Mouse (Mus musculus): ENCODE measurements around the gene Csrnp1. TPM values are rescaled to one million over a fixed set of nuclear protein-coding genes. Genes with fewer than 3 reads are reported as not detected.
A peak's percentile ranks its signal among the peaks of the same experiment; 100 is the strongest.

Csrnp1 gene
- polyA plus RNA-seq, 1 experiment from 2014 or later = 1.7 TPM

DNA sequence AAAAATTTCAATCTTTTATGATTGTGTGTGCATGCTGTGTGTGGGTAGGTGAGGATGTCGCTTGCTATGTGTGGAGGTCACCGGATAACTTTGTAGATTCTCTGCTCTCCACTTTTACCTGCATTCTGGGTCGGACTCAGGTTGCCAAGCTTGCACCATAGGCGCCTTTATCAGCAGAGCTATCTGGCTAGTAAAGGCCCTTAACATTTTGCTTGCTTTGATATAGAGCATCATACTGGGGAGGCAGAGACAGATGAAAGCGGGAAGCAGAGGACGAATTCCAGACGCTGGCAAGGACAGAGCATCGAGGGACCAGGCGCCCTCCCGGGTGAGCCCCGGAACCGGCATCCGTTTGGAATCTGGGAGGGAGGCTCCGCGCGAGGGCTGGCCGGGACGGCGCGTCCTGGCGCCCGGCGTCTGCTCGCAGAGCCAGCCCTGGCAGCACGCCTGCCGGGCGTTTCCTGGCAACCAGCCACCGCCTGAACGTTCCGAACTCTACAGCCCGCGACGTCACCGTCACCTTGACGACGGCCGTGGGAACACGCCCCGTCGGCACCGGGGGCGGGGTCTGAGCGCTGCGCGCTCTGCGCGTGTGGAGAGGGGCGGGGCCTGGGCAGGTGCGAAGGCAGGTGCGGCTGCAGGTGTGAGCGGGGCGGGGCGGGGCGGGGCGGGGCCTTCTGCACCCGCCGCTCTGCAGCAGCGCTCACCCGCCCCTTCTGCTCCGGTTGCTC lies 26.5 kb upstream of the Csrnp1 start:
- peak; percentile 97 for DNase-seq (ENCODE audit: low spot score)
- H3K4me1 ChIP-seq (ENCODE audit: control insufficient read depth, insufficient read depth, low read length) = peaks cover 7% of the 10 kb centered on the region; the same call in 1 of the 2 replicates
- peak overlapping the region; percentile 92 for H3K4me2 ChIP-seq (ENCODE audit: low read depth, low read length)
- 4% methylated on average over 16 of the region's 60 CpGs for WGBS
- peak; percentile 93 for ATAC-seq (ENCODE audit: low read depth)
- H3K27ac ChIP-seq (replicated peaks; ENCODE audit: low read depth, low read length) = peak overlapping the region; percentile 82
- H3K9ac ChIP-seq (ENCODE audit: low read depth, low read length) = peak overlapping the region; percentile 63
- H3K27me3 ChIP-seq (replicated peaks; ENCODE audit: control insufficient read depth, insufficient read depth, low read length) = no peaks in the 10 kb centered on the region
- H3K36me3 ChIP-seq (ENCODE audit: control insufficient read depth, insufficient read depth, low read length) = no peaks in the 10 kb centered on the region
- H3K4me3 ChIP-seq (ENCODE audit: low read depth, low read length) = peak overlapping the region; percentile 46
- no peaks in the 10 kb centered on the region; the same call in 1 of the 2 replicates for H3K9me3 ChIP-seq (ENCODE audit: control insufficient read depth, low read length)

- WGBS = 78% methylated on average over 3 of the region's 3 CpGs
- no peak for ATAC-seq (ENCODE audit: low read depth)
These were observed 25.4 kb upstream of the Csrnp1 start for GRCm38 (mm10) chr9:120009871-120010270.

GRCm38 (mm10) chr9:120009226-120009841 lies 24.9 kb upstream of the Csrnp1 start:
- H3K4me1 ChIP-seq (ENCODE audit: control insufficient read depth, insufficient read depth, low read length) = peaks cover 10% of the 10 kb centered on the region; the same call in 1 of the 2 replicates
- no peak for DNase-seq (ENCODE audit: low spot score)
- ATAC-seq (ENCODE audit: low read depth) = no peak
- no peak overlapping the region for H3K4me3 ChIP-seq (ENCODE audit: low read depth, low read length)
- no peak overlapping the region for H3K27ac ChIP-seq (replicated peaks; ENCODE audit: low read depth, low read length)
- H3K27me3 ChIP-seq (replicated peaks; ENCODE audit: control insufficient read depth, insufficient read depth, low read length) = no peaks in the 10 kb centered on the region
- WGBS = 79% methylated on average over 7 of the region's 7 CpGs
- H3K9ac ChIP-seq (ENCODE audit: low read depth, low read length) = no peak overlapping the region
- H3K36me3 ChIP-seq (ENCODE audit: control insufficient read depth, insufficient read depth, low read length) = no peaks in the 10 kb centered on the region
- no peaks in the 10 kb centered on the region; the same call in 1 of the 2 replicates for H3K9me3 ChIP-seq (ENCODE audit: control insufficient read depth, low read length)
- no peak overlapping the region for H3K4me2 ChIP-seq (ENCODE audit: low read depth, low read length)

More at GRCm38 (mm10) chr9:120009871-120010270, 25.4 kb upstream of the Csrnp1 start:
- no peak for DNase-seq (ENCODE audit: low spot score)
- Histone ChIP-seq H3K9ac (ENCODE audit: low read depth, low read length) (no peak overlapping the region), H3K36me3 (ENCODE audit: control insufficient read depth, insufficient read depth, low read length) (no peaks in the 10 kb centered on the region), H3K9me3 (ENCODE audit: control insufficient read depth, low read length) (no peaks in the 10 kb centered on the region; the same call in 1 of the 2 replicates), H3K27ac (replicated peaks; ENCODE audit: low read depth, low read length) (no peak overlapping the region), H3K4me2 (ENCODE audit: low read depth, low read length) (no peak overlapping the region), H3K27me3 (replicated peaks; ENCODE audit: control insufficient read depth, insufficient read depth, low read length) (no peaks in the 10 kb centered on the region), H3K4me3 (ENCODE audit: low read depth, low read length) (no peak overlapping the region), H3K4me1 (ENCODE audit: control insufficient read depth, insufficient read depth, low read length) (peaks cover 10% of the 10 kb centered on the region; the same call in 1 of the 2 replicates)

- 83% methylated on average over 1 of the region's 1 CpGs for whole genome bisulfite sequencing
- Histone ChIP-seq H3K27me3 (replicated peaks; ENCODE audit: control insufficient read depth, insufficient read depth, low read length) (no peaks in the 10 kb centered on the region), H3K36me3 (ENCODE audit: control insufficient read depth, insufficient read depth, low read length) (no peaks in the 10 kb centered on the region), H3K9me3 (ENCODE audit: control insufficient read depth, low read length) (no peaks in the 10 kb centered on the region; the same call in 1 of the 2 replicates), H3K4me3 (ENCODE audit: low read depth, low read length) (no peak overlapping the region), H3K27ac (replicated peaks; ENCODE audit: low read depth, low read length) (no peak overlapping the region), H3K4me1 (ENCODE audit: control insufficient read depth, insufficient read depth, low read length) (peaks cover 10% of the 10 kb centered on the region; the same call in 1 of the 2 replicates), H3K4me2 (ENCODE audit: low read depth, low read length) (no peak overlapping the region), H3K9ac (ENCODE audit: low read depth, low read length) (no peak overlapping the region)
- no peak for DNase-seq (ENCODE audit: low spot score)
- no peak for ATAC-seq (ENCODE audit: low read depth)
These were observed 23.4 kb upstream of the Csrnp1 start for GRCm38 (mm10) chr9:120007833-120008232.

GRCm38 (mm10) chr9:120005936-120006335 lies 21.5 kb upstream of the Csrnp1 start:
- no peak overlapping the region for H3K4me2 ChIP-seq (ENCODE audit: low read depth, low read length)
- H3K4me3 ChIP-seq (ENCODE audit: low read depth, low read length) = no peak overlapping the region
- ATAC-seq (ENCODE audit: low read depth) (no peak), DNase-seq (ENCODE audit: low spot score) (no peak)
- no peak overlapping the region for H3K9ac ChIP-seq (ENCODE audit: low read depth, low read length)
- no peak overlapping the region for H3K27ac ChIP-seq (replicated peaks; ENCODE audit: low read depth, low read length)
- WGBS = 49% methylated on average over 3 of the region's 3 CpGs
- H3K4me1 ChIP-seq (ENCODE audit: control insufficient read depth, insufficient read depth, low read length) = peaks cover 10% of the 10 kb centered on the region
- H3K27me3 ChIP-seq (replicated peaks; ENCODE audit: control insufficient read depth, insufficient read depth, low read length) = no peaks in the 10 kb centered on the region
- no peaks in the 10 kb centered on the region; the same call in 1 of the 2 replicates for H3K9me3 ChIP-seq (ENCODE audit: control insufficient read depth, low read length)
- no peaks in the 10 kb centered on the region for H3K36me3 ChIP-seq (ENCODE audit: control insufficient read depth, insufficient read depth, low read length)

GRCm38 (mm10) chr9:120002893-120003292 lies 18.4 kb upstream of the Csrnp1 start:
- H3K9me3 ChIP-seq (ENCODE audit: control insufficient read depth, low read length) = no peaks in the 10 kb centered on the region; the same call in 1 of the 2 replicates
- 83% methylated on average over 5 of the region's 5 CpGs for WGBS
- H3K36me3 ChIP-seq (ENCODE audit: control insufficient read depth, insufficient read depth, low read length) = no peaks in the 10 kb centered on the region
- H3K4me1 ChIP-seq (ENCODE audit: control insufficient read depth, insufficient read depth, low read length) = peaks cover 10% of the 10 kb centered on the region
- no peaks in the 10 kb centered on the region for H3K27me3 ChIP-seq (replicated peaks; ENCODE audit: control insufficient read depth, insufficient read depth, low read length)
- DNase-seq (ENCODE audit: low spot score) = no peak
- no peak overlapping the region for H3K4me2 ChIP-seq (ENCODE audit: low read depth, low read length)
- no peak for ATAC-seq (ENCODE audit: low read depth)
- no peak overlapping the region for H3K27ac ChIP-seq (replicated peaks; ENCODE audit: low read depth, low read length)
- H3K9ac ChIP-seq (ENCODE audit: low read depth, low read length) = no peak overlapping the region
- H3K4me3 ChIP-seq (ENCODE audit: low read depth, low read length) = no peak overlapping the region

DNA sequence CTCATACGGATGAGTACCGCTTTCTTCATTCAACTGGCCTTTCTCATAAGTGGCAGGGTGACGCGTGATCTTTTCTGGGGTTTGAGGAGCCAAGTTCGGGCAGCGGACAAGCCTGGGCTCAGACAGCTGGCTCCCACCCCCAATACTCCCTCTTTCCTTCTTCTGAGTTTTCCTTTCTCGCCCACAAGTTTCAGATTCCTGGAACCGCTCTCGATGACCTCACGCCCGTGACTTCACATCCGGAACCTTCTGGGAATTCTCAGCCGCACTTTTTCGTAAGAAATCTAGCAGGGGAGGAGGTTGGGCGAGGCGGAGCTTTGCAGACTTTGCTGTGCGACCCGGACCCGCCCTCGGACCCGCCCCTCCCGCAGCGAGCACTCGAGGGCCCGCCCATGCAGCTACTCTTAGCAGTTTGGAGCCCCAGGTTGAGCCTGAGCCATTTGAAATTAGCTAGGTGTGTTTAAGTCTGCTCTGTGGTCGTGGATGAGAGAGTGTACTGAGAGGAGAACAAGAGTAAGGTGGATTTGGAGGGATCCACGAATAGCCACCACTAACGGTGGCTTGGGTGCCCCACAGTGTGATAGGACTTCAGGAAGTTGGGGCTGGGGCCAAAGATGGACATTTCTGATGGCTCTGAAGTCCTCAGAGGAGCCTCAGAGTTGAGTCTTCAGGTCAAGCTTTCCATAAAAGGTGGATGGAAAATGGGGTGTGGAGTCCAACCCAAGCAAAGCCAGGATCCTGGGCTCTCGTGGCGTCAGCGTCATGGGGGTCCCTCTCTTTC lies 17.7 kb upstream of the Csrnp1 start:
- H3K27me3 ChIP-seq (replicated peaks; ENCODE audit: control insufficient read depth, insufficient read depth, low read length) = no peaks in the 10 kb centered on the region
- H3K9ac ChIP-seq (ENCODE audit: low read depth, low read length) = peak overlapping the region; percentile 65
- peak; percentile 96 for DNase-seq (ENCODE audit: low spot score)
- ATAC-seq (ENCODE audit: low read depth) = peak; percentile 94
- H3K9me3 ChIP-seq (ENCODE audit: control insufficient read depth, low read length) = no peaks in the 10 kb centered on the region
- WGBS = 11% methylated on average over 31 of the region's 31 CpGs
- peak overlapping the region; percentile 44 for H3K4me3 ChIP-seq (ENCODE audit: low read depth, low read length)
- peak overlapping the region; percentile 75 for H3K27ac ChIP-seq (replicated peaks; ENCODE audit: low read depth, low read length)
- peaks cover 10% of the 10 kb centered on the region for H3K4me1 ChIP-seq (ENCODE audit: control insufficient read depth, insufficient read depth, low read length)
- no peaks in the 10 kb centered on the region for H3K36me3 ChIP-seq (ENCODE audit: control insufficient read depth, insufficient read depth, low read length)
- peak overlapping the region; percentile 67 for H3K4me2 ChIP-seq (ENCODE audit: low read depth, low read length)

DNA sequence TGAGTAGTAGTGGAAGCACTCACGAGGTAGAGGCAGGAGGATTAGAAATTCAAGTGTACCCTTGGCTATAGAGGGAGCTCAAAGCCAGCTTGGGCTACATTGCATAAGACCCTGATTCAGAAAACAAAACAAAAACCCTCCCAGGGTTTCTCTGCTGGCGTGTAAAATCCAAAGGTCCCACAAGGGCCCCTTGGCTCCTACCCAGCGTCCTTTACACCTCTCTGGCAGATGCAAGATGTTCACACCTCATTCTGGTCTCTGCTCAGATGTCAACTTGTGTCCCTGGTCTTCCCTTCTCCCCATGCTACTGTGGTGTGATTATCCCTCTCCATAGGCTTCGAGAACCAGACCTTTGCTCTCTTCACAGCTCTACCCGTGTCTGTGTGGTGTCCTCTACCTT lies 16.3 kb upstream of the Csrnp1 start:
- Histone ChIP-seq H3K36me3 (ENCODE audit: control insufficient read depth, insufficient read depth, low read length) (no peaks in the 10 kb centered on the region), H3K4me1 (ENCODE audit: control insufficient read depth, insufficient read depth, low read length) (peaks cover 6% of the 10 kb centered on the region), H3K27ac (replicated peaks; ENCODE audit: low read depth, low read length) (no peak overlapping the region), H3K9ac (ENCODE audit: low read depth, low read length) (no peak overlapping the region), H3K4me3 (ENCODE audit: low read depth, low read length) (no peak overlapping the region), H3K4me2 (ENCODE audit: low read depth, low read length) (no peak overlapping the region), H3K9me3 (ENCODE audit: control insufficient read depth, low read length) (no peaks in the 10 kb centered on the region), H3K27me3 (replicated peaks; ENCODE audit: control insufficient read depth, insufficient read depth, low read length) (no peaks in the 10 kb centered on the region)
- no peak for DNase-seq (ENCODE audit: low spot score)
- 77% methylated on average over 5 of the region's 5 CpGs for WGBS
- ATAC-seq (ENCODE audit: low read depth) = no peak

Measured in embryonic facial prominence, embryonic 14.5 days (tissue).